Mouse (Mus musculus) limb, embryonic 13.5 days (tissue): ENCODE results near the gene Gm45717. TPM values are rescaled to one million over a fixed set of nuclear protein-coding genes. Genes with fewer than 3 reads are reported as not detected.

Experiments
- ATAC-seq: fragments of 200-750 bp; cut with Nextera tagmentation; 2 replicates; pipeline ENCODE4 v1.8.0; 2017; ENCODE audit warnings: low read depth, moderate number of reproducible peaks, moderate TSS enrichment; ENCODE audit not compliant: low FRiP score
- H3K27ac ChIP-seq: fragments of 300-500 bp; sonication (generic); 2 replicates; pipeline ENCODE4 v1.5.1; 2015; ENCODE audit warnings: inconsistent platforms, mild to moderate bottlenecking, moderate library complexity
- H3K27me3 ChIP-seq: fragments of 300-500 bp; sonication (generic); 2 replicates; pipeline ENCODE4 v1.6.1; 2015; ENCODE audit warnings: mild to moderate bottlenecking, inconsistent platforms
- H3K36me3 ChIP-seq: fragments of 300-500 bp; sonication (generic); 2 replicates; pipeline ENCODE4 v1.6.1; 2015; ENCODE audit warnings: inconsistent platforms, mild to moderate bottlenecking, moderate library complexity
- H3K4me1 ChIP-seq: fragments of 300-500 bp; sonication (generic); 2 replicates; pipeline ENCODE4 v1.6.1; 2015; ENCODE audit warnings: inconsistent platforms
- H3K4me2 ChIP-seq: fragments of 300-500 bp; sonication (generic); replicated peaks from 2 replicates; pipeline ENCODE4 v1.6.1; 2015; ENCODE audit warnings: inconsistent platforms, mild to moderate bottlenecking, moderate library complexity
- H3K4me3 ChIP-seq: fragments of 300-500 bp; sonication (generic); 2 replicates; pipeline ENCODE4 v1.5.1; 2015; ENCODE audit warnings: moderate library complexity, mild to moderate bottlenecking, inconsistent platforms
- H3K9ac ChIP-seq: fragments of 300-500 bp; sonication (generic); 2 replicates; pipeline ENCODE4 v1.6.1; 2015; ENCODE audit warnings: mild to moderate bottlenecking, inconsistent platforms
- H3K9me3 ChIP-seq: fragments of 300-500 bp; sonication (generic); 2 replicates; pipeline ENCODE4 v1.6.1; 2016; ENCODE audit warnings: inconsistent platforms
- WGBS: fragments of 180-500 bp; shearing (Covaris S2); methylation state at CpG from one replicate; pipeline ENCODE4 v1.1.7; 2015; 5-methylcytosine and 5-hydroxymethylcytosine counted together
- polyA plus RNA-seq: library from polyadenylated mRNA; unstranded; fragments of >200 nt; fragmentation: Nextera tagmentation; extraction: Ambion mirVana; gene quantifications from 2 replicates; pipeline ENCODE4 v1.2.1, GENCODE M21; 2015

The Gm45717 gene
- polyA plus RNA-seq, 1 experiment from 2014 or later, result not detected

DNA sequence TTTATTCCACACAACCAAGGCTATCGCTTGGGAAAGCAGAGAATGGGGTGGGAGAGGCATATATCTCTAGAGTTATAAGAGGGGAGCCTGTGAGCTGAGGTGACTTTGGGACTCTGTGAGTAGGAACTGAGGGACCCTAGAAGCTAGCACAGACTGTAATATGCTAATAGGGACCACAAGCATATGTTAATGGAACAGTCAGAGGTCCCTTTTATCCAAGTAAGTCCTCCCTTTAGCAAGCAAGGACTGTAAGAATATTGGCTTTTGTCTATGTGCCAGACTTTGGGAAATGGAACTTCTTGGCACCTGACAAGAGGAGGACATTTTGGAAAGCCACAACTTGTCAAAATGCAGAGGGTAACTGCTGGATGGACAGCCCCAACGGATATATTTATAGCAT, 16.8 kb downstream of the Gm45717 start:
- Histone ChIP-seq H3K9ac (no peak overlapping the region), H3K4me3 (no peak overlapping the region), H3K4me1 (peaks cover 42% of the 10 kb centered on the region), H3K36me3 (peaks cover 7% of the 10 kb centered on the region), H3K9me3 (no peaks in the 10 kb centered on the region), H3K4me2 (peak overlapping the region; percentile 51; the same call in 1 of the 2 replicates), H3K27me3 (peaks cover 9% of the 10 kb centered on the region; the same call in 1 of the 2 replicates), H3K27ac (no peak overlapping the region)
- WGBS, result 19% methylated on average over 2 of the region's 2 CpGs
- no peak for ATAC-seq

GRCm38 (mm10) chr7:140938436-140938835, 17.3 kb downstream of the Gm45717 start:
- Histone ChIP-seq H3K27me3 (peaks cover 9% of the 10 kb centered on the region; the same call in 1 of the 2 replicates), H3K4me3 (no peak overlapping the region), H3K36me3 (peaks cover 3% of the 10 kb centered on the region), H3K9me3 (no peaks in the 10 kb centered on the region), H3K4me1 (peaks cover 42% of the 10 kb centered on the region), H3K9ac (no peak overlapping the region), H3K27ac (no peak overlapping the region), H3K4me2 (no peak overlapping the region)
- ATAC-seq, result no peak
- WGBS, result 48% methylated on average over 3 of the region's 3 CpGs

- no peak overlapping the region for H3K27ac ChIP-seq
- no peak for ATAC-seq
- 83% methylated on average over 6 of the region's 6 CpGs for WGBS
These were observed 28.6 kb downstream of the Gm45717 start for GRCm38 (mm10) chr7:140927181-140927580.

GRCm38 (mm10) chr7:140923070-140923775, 32.5 kb downstream of the Gm45717 start:
- H3K4me2 ChIP-seq, result peak overlapping the region; percentile 67
- no peak overlapping the region for H3K27ac ChIP-seq
- H3K27me3 ChIP-seq, result peaks cover 69% of the 10 kb centered on the region
- peak overlapping the region; percentile 40 for H3K4me3 ChIP-seq
- H3K4me1 ChIP-seq, result peaks cover 13% of the 10 kb centered on the region
- H3K9me3 ChIP-seq, result no peaks in the 10 kb centered on the region
- H3K9ac ChIP-seq, result no peak overlapping the region
- H3K36me3 ChIP-seq, result no peaks in the 10 kb centered on the region
- 23% methylated on average over 30 of the region's 30 CpGs for WGBS
- no peak for ATAC-seq

More at GRCm38 (mm10) chr7:140927181-140927580, 28.6 kb downstream of the Gm45717 start:
- H3K4me1 ChIP-seq, result peaks cover 8% of the 10 kb centered on the region
- H3K27me3 ChIP-seq, result peaks cover 33% of the 10 kb centered on the region
- no peak overlapping the region for H3K4me2 ChIP-seq
- no peaks in the 10 kb centered on the region for H3K36me3 ChIP-seq
- 0 out of 2 replicates have a peak, but pooled peaks cover 4% of the 10 kb centered on the region for H3K9me3 ChIP-seq
- no peak overlapping the region for H3K4me3 ChIP-seq
- H3K9ac ChIP-seq, result no peak overlapping the region

GRCm38 (mm10) chr7:140922398-140923069, 33.2 kb downstream of the Gm45717 start:
- H3K4me3 ChIP-seq, result peak overlapping the region; percentile 40
- no peaks in the 10 kb centered on the region for H3K9me3 ChIP-seq
- no peak for ATAC-seq
- H3K9ac ChIP-seq, result no peak overlapping the region
- under 1% methylated on average over 49 of the region's 49 CpGs for WGBS
- no peak overlapping the region for H3K27ac ChIP-seq
- no peaks in the 10 kb centered on the region for H3K36me3 ChIP-seq
- peaks cover 13% of the 10 kb centered on the region for H3K4me1 ChIP-seq
- peak overlapping the region; percentile 67 for H3K4me2 ChIP-seq
- peaks cover 72% of the 10 kb centered on the region for H3K27me3 ChIP-seq

- Histone ChIP-seq H3K4me1 (peaks cover 13% of the 10 kb centered on the region), H3K27ac (no peak overlapping the region), H3K27me3 (peaks cover 72% of the 10 kb centered on the region), H3K9me3 (no peaks in the 10 kb centered on the region), H3K36me3 (no peaks in the 10 kb centered on the region), H3K9ac (no peak overlapping the region), H3K4me2 (no peak overlapping the region), H3K4me3 (peak overlapping the region; percentile 40; the same call in 1 of the 2 replicates)
- WGBS, result 26% methylated on average over 22 of the region's 22 CpGs
- no peak for ATAC-seq
These were observed 34.3 kb downstream of the Gm45717 start for GRCm38 (mm10) chr7:140921225-140921975.

DNA sequence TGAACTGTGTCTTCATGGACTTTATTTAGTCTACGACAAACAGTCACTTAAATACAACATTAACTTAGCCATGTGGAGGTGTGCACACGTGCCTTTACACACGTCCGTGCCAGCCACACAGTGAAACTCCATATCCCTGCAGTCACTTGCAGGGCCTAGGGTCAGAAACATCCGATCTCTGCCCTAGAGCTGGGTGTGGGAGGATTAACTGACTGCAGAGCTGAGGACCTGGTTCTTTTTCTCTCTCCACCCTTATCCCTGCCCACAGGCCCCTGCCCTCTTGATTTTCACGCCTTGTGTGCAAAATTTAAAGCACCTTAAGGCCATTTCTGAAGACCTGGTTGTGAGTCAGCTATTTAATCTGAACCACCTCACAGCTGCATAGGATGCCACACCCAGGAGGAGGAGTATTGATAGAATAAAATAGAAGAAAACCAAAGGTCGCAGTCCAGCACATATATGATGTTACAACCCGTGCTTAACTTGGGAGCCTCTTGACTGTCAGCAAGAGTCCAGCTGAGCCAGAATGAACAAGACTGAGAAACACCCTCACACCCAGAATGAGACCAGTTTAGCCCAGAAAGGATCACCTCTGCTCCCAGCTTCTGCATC, 35.2 kb downstream of the Gm45717 start, which contains the start of gene Nlrp6:
Gene Nlrp6, plus strand, starts transcription at position 485 of the 612 bp plus-strand sequence.
- Histone ChIP-seq H3K4me2 (no peak within 1 kb of the TSS), H3K27ac (no peak within 1 kb of the TSS), H3K27me3 (peaks cover 72% of the 10 kb centered on the region), H3K9ac (no peak within 1 kb of the TSS), H3K9me3 (no peaks in the 10 kb centered on the region), H3K4me1 (peaks cover 13% of the 10 kb centered on the region), H3K4me3 (no peak within 1 kb of the TSS), H3K36me3 (no peaks in the 10 kb centered on the region)
- ATAC-seq, result no peak
- 70% methylated on average over 8 of the region's 8 CpGs for WGBS

GRCm38 (mm10) chr7:140919911-140920310, 35.8 kb downstream of the Gm45717 start:
- H3K36me3 ChIP-seq, result no peaks in the 10 kb centered on the region
- 78% methylated on average over 4 of the region's 4 CpGs for WGBS
- H3K9ac ChIP-seq, result no peak overlapping the region
- H3K4me3 ChIP-seq, result no peak overlapping the region
- H3K27ac ChIP-seq, result no peak overlapping the region
- no peaks in the 10 kb centered on the region for H3K9me3 ChIP-seq
- peaks cover 13% of the 10 kb centered on the region for H3K4me1 ChIP-seq
- peaks cover 66% of the 10 kb centered on the region for H3K27me3 ChIP-seq
- ATAC-seq, result no peak
- no peak overlapping the region for H3K4me2 ChIP-seq

DNA sequence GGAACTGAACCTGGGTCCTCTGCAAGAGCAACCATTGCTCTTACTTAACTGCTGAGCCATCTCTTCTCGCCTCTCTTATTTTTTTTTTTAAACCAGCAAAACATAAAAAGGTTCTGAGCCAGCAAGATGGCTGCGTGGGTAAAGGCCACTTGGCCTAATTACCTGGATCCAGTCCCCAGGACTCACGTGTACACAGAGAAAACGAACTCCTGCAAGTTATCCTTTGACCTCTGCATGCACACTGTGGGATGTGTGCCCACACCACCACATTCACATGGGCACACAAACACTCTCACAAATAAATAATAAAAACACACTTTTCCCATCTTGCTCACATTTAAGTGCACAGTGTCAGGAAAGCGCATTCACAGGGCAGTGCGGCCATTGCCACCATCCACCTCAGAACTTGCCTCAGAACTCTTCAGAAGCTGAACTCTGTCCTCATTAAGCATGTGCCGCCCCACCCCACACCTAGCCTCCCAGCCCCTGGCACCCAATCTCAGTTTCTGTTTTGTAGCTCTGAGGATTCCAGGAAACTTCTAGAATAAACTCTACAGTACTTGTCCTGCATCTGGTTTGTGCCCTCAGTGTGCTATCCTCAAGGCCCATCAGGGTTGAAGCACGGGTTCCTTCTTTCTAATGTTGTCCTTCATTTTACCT, 41.6 kb downstream of the Gm45717 start:
- 81% methylated on average over 8 of the region's 8 CpGs for WGBS
- ATAC-seq, result no peak
- no peak overlapping the region for H3K27ac ChIP-seq
- H3K4me3 ChIP-seq, result no peak overlapping the region
- no peak overlapping the region for H3K9ac ChIP-seq
- no peak overlapping the region for H3K4me2 ChIP-seq
- no peaks in the 10 kb centered on the region for H3K4me1 ChIP-seq
- H3K27me3 ChIP-seq, result peaks cover 9% of the 10 kb centered on the region
- H3K9me3 ChIP-seq, result no peaks in the 10 kb centered on the region
- H3K36me3 ChIP-seq, result no peaks in the 10 kb centered on the region

DNA sequence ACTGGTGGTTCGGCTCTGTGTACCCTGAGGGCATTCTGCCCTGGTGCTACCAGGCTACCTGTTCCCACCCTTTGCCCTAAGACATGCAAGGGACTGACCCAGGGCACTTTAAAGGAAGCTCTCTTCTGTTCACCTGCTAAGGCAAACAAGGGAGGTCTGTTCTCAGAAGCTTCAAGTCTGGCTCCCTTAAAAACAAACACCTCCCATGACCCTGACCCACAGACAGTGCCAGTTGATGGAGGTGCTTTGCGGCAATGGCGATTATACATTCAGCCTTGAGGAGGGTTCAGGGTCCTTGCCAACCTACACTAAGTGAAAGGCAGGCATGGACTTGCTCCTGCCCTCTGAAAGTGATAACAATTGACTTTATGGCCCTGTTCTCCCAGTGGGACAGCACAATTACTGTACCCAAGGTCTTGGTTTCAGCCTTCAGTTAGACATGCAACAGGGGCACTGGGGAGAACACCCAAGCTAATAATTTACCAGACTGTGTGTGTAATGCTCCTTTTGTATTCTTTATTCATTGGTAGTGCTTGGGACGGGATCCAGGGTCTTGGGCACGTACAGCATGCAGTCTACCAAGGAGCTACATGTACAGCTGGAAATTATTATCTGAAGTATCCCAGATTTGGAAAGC, 42.8 kb downstream of the Gm45717 start:
- 61% methylated on average over 5 of the region's 5 CpGs for WGBS
- Histone ChIP-seq H3K4me3 (no peak overlapping the region), H3K4me2 (no peak overlapping the region), H3K4me1 (peaks cover 3% of the 10 kb centered on the region), H3K9ac (no peak overlapping the region), H3K27ac (no peak overlapping the region), H3K36me3 (no peaks in the 10 kb centered on the region), H3K27me3 (peaks cover under 1% of the 10 kb centered on the region; the same call in 1 of the 2 replicates), H3K9me3 (no peaks in the 10 kb centered on the region)
- no peak for ATAC-seq

- ATAC-seq, result no peak
- no peaks in the 10 kb centered on the region for H3K36me3 ChIP-seq
- H3K27me3 ChIP-seq, result no peaks in the 10 kb centered on the region; the same call in 1 of the 2 replicates
- H3K4me1 ChIP-seq, result peaks cover 3% of the 10 kb centered on the region
- H3K4me2 ChIP-seq, result no peak overlapping the region
- H3K9me3 ChIP-seq, result no peaks in the 10 kb centered on the region
- no peak overlapping the region for H3K27ac ChIP-seq
- no peak overlapping the region for H3K4me3 ChIP-seq
- 72% methylated on average over 3 of the region's 3 CpGs for WGBS
- H3K9ac ChIP-seq, result no peak overlapping the region
These were observed 43.4 kb downstream of the Gm45717 start for GRCm38 (mm10) chr7:140912293-140912692.
